Mouse (Mus musculus): ENCODE measurements around the gene Arhgap35. TPM values are rescaled to one million over a fixed set of nuclear protein-coding genes. Genes with fewer than 3 reads are reported as not detected.

Gene Arhgap35
- polyA plus RNA-seq, 1 experiment from 2014 or later = 11.5 TPM

DNA sequence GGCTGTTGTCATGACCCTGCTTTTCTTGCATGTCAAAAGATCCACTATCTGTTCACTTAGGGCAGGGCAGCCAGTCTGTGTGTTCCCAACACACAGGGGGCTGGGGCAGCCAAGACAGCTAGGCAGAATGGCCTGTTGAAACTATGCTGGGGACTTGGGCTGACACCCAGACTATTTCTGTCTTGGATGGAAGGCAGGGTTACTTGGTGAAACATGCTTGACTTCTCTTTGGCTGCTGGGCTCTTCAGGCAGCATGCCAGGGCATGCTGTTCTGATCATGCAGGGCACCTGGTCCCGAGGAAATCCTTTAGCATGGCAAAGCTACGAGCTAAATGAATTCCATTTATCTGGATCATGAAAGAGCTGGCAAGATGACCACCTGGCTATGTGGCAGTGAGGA is 90.5 kb downstream of the Arhgap35 start:
- DNase-seq (ENCODE audit: low spot score) = no peak
- no peaks in the 10 kb centered on the region for H3K4me1 ChIP-seq (replicated peaks; ENCODE audit: control insufficient read depth, insufficient read depth, low read length)
- H3K9ac ChIP-seq (ENCODE audit: low read depth, low read length) = no peak overlapping the region
- no peak overlapping the region for H3K4me3 ChIP-seq (ENCODE audit: low read depth, low read length)
- no peak for ATAC-seq (replicated peaks; ENCODE audit: low FRiP score)
- no peaks in the 10 kb centered on the region for H3K36me3 ChIP-seq (ENCODE audit: control insufficient read depth, insufficient read depth, low read length)
- 79% methylated on average over 2 of the region's 2 CpGs for WGBS
- H3K27ac ChIP-seq (ENCODE audit: low read depth, low read length) = no peak overlapping the region
- no peaks in the 10 kb centered on the region for H3K9me3 ChIP-seq (ENCODE audit: control insufficient read depth, low read length)
- H3K27me3 ChIP-seq (replicated peaks; ENCODE audit: control insufficient read depth, insufficient read depth, low read length) = no peaks in the 10 kb centered on the region
- H3K4me2 ChIP-seq = no peak overlapping the region

DNA sequence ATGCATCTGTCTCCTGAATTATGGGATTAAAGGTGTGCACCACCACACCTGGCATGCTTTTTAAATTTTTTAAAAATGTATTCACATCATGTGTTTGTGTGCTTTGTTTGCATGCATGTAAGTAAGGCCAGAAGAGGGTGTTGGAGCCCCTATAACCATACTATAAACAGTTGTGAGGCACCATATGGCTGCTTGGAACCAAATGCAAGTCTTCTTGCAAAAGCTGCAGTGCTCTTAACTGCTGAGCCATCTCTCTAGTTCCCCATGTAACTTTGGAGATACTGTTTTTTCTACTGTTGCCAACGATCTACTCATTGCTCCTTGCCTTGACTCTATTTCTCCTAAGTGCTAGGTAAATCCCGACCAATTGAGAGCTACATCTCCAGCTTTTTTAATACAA is 95.5 kb downstream of the Arhgap35 start:
- peaks cover 3% of the 10 kb centered on the region; the same call in 1 of the 2 replicates for H3K36me3 ChIP-seq (ENCODE audit: control insufficient read depth, insufficient read depth, low read length)
- ATAC-seq (replicated peaks; ENCODE audit: low FRiP score) (no peak), DNase-seq (ENCODE audit: low spot score) (no peak)
- WGBS = 89% methylated on average over 2 of the region's 2 CpGs
- no peaks in the 10 kb centered on the region for H3K9me3 ChIP-seq (ENCODE audit: control insufficient read depth, low read length)
- no peak overlapping the region for H3K4me2 ChIP-seq
- no peaks in the 10 kb centered on the region for H3K4me1 ChIP-seq (replicated peaks; ENCODE audit: control insufficient read depth, insufficient read depth, low read length)
- H3K27me3 ChIP-seq (replicated peaks; ENCODE audit: control insufficient read depth, insufficient read depth, low read length) = no peaks in the 10 kb centered on the region
- H3K27ac ChIP-seq (ENCODE audit: low read depth, low read length) = no peak overlapping the region
- no peak overlapping the region for H3K9ac ChIP-seq (ENCODE audit: low read depth, low read length)
- no peak overlapping the region for H3K4me3 ChIP-seq (ENCODE audit: low read depth, low read length)

DNA sequence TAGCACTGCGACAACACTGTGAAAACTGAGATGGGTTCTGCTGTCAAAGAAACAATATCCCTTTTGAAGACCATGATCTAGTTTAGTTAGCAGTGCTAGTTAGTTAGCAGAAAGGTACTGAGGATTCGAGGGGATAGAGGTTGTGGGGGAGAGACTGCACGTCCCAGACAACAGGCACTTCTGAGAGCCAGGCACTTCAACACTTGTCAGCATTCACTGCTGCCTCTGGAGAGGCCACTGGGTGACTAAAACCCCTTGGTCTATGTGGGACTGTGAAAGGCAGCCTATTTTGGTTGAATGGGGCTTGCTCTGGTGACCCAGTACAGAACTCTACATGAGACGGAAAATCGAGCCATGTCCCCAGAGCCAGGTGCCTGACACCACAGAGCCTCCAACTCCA is 97.6 kb downstream of the Arhgap35 start:
- no peak overlapping the region for H3K9ac ChIP-seq (ENCODE audit: low read depth, low read length)
- peaks cover 4% of the 10 kb centered on the region; the same call in 1 of the 2 replicates for H3K36me3 ChIP-seq (ENCODE audit: control insufficient read depth, insufficient read depth, low read length)
- H3K27me3 ChIP-seq (replicated peaks; ENCODE audit: control insufficient read depth, insufficient read depth, low read length) = no peaks in the 10 kb centered on the region
- ATAC-seq (replicated peaks; ENCODE audit: low FRiP score) = no peak
- no peak for DNase-seq (ENCODE audit: low spot score)
- WGBS = 88% methylated on average over 5 of the region's 5 CpGs
- no peak overlapping the region for H3K4me3 ChIP-seq (ENCODE audit: low read depth, low read length)
- H3K4me1 ChIP-seq (replicated peaks; ENCODE audit: control insufficient read depth, insufficient read depth, low read length) = no peaks in the 10 kb centered on the region
- H3K4me2 ChIP-seq = no peak overlapping the region
- no peaks in the 10 kb centered on the region for H3K9me3 ChIP-seq (ENCODE audit: control insufficient read depth, low read length)
- H3K27ac ChIP-seq (ENCODE audit: low read depth, low read length) = no peak overlapping the region

GRCm38 (mm10) chr7:16507284-16507683 is 107.5 kb downstream of the Arhgap35 start:
- Histone ChIP-seq H3K4me2 (no peak overlapping the region), H3K9me3 (ENCODE audit: control insufficient read depth, low read length) (no peaks in the 10 kb centered on the region), H3K4me1 (replicated peaks; ENCODE audit: control insufficient read depth, insufficient read depth, low read length) (no peaks in the 10 kb centered on the region), H3K27ac (ENCODE audit: low read depth, low read length) (no peak overlapping the region), H3K27me3 (replicated peaks; ENCODE audit: control insufficient read depth, insufficient read depth, low read length) (no peaks in the 10 kb centered on the region), H3K4me3 (ENCODE audit: low read depth, low read length) (no peak overlapping the region), H3K9ac (ENCODE audit: low read depth, low read length) (no peak overlapping the region), H3K36me3 (ENCODE audit: control insufficient read depth, insufficient read depth, low read length) (peaks cover 21% of the 10 kb centered on the region)
- ATAC-seq (replicated peaks; ENCODE audit: low FRiP score) (0 out of 2 replicates have a peak, but pooled peaks have one; percentile 18), DNase-seq (ENCODE audit: low spot score) (no peak)
- 15% methylated on average over 3 of the region's 3 CpGs for WGBS

DNA sequence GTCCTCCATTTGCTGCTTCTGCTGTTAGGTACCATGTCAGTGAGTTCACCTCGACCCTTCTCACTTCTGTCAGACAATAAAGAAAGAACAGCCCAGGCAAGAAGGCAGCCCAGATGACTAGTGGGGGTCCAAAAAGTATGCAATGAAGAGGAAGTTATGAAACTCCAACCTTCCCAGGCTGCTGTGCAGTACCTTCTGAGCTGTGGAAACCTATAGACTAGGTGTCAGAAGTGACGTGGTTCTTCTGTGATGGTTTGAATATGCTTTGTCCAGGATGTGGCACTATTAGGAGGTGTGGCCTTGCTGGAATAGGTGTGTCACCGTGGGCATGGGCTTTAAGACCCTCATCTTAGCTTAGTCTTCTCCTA is 109.6 kb downstream of the Arhgap35 start:
- no peaks in the 10 kb centered on the region for H3K27me3 ChIP-seq (replicated peaks; ENCODE audit: control insufficient read depth, insufficient read depth, low read length)
- H3K36me3 ChIP-seq (ENCODE audit: control insufficient read depth, insufficient read depth, low read length) = peaks cover 18% of the 10 kb centered on the region
- H3K9ac ChIP-seq (ENCODE audit: low read depth, low read length) = no peak overlapping the region
- H3K4me1 ChIP-seq (replicated peaks; ENCODE audit: control insufficient read depth, insufficient read depth, low read length) = no peaks in the 10 kb centered on the region
- DNase-seq (ENCODE audit: low spot score) (no peak), ATAC-seq (replicated peaks; ENCODE audit: low FRiP score) (no peak)
- no peak overlapping the region for H3K27ac ChIP-seq (ENCODE audit: low read depth, low read length)
- no peak overlapping the region for H3K4me3 ChIP-seq (ENCODE audit: low read depth, low read length)
- H3K4me2 ChIP-seq = no peak overlapping the region
- no peaks in the 10 kb centered on the region for H3K9me3 ChIP-seq (ENCODE audit: control insufficient read depth, low read length)
- WGBS = 81% methylated on average over 3 of the region's 3 CpGs

DNA sequence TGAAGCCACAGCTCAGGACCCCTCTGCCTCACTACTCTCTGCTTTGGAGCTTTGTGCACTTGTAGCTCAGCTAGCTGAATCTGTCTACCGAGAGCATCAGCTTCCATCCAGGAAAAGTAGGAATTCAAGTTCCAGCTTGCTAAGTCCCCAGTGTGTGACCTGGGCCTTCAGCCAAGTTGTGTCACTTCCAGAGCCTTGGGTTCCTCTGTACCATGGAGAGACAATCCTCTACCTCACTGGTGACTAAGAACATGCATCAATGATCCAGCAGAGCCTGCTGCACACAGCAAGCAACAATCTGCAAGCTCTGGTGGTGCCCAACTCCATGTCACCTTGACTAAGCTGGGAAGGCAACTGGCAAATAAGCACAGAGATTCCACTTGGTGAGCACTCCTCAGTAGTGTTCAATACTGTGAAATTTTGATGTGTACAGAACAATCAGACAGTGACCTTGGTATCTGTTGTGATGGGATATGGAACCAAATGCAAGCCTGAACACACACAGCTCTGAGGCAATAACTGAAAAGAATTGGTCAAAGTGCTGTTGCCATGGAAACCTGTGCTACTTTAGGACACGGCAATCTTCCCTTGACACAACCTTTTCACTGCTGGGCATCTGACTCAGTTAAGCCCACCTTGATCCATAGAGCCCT is 110.1 kb downstream of the Arhgap35 start:
- H3K4me2 ChIP-seq = no peak overlapping the region
- peaks cover 18% of the 10 kb centered on the region for H3K36me3 ChIP-seq (ENCODE audit: control insufficient read depth, insufficient read depth, low read length)
- no peaks in the 10 kb centered on the region for H3K27me3 ChIP-seq (replicated peaks; ENCODE audit: control insufficient read depth, insufficient read depth, low read length)
- peak; percentile 41; the same call in 1 of the 2 replicates for ATAC-seq (replicated peaks; ENCODE audit: low FRiP score)
- no peak overlapping the region for H3K27ac ChIP-seq (ENCODE audit: low read depth, low read length)
- no peaks in the 10 kb centered on the region for H3K4me1 ChIP-seq (replicated peaks; ENCODE audit: control insufficient read depth, insufficient read depth, low read length)
- H3K9ac ChIP-seq (ENCODE audit: low read depth, low read length) = no peak overlapping the region
- no peaks in the 10 kb centered on the region for H3K9me3 ChIP-seq (ENCODE audit: control insufficient read depth, low read length)
- H3K4me3 ChIP-seq (ENCODE audit: low read depth, low read length) = no peak overlapping the region
- no peak for DNase-seq (ENCODE audit: low spot score)
- 85% methylated on average over 2 of the region's 2 CpGs for WGBS

DNA sequence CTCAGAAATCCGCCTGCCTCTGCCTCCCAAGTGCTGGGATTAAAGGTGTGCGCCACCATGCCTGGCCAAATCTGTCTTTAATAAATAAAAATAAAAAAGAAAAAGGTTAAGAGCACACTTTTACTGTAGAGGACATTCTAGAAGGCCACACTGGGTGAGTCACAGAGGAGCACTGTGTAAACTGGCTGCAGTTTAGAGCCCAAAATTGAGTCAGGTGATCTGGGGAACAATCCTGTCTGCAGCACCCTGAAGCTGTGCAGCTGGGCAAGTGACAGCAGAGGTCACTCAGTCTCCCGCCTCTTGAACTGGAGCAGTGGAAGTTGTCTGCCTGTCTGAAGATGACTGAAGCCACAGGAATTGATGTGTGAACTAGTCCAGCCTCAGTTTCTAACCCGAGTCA is 113.2 kb downstream of the Arhgap35 start:
- Histone ChIP-seq H3K4me1 (replicated peaks; ENCODE audit: control insufficient read depth, insufficient read depth, low read length) (no peaks in the 10 kb centered on the region), H3K27me3 (replicated peaks; ENCODE audit: control insufficient read depth, insufficient read depth, low read length) (no peaks in the 10 kb centered on the region), H3K4me3 (ENCODE audit: low read depth, low read length) (no peak overlapping the region), H3K36me3 (ENCODE audit: control insufficient read depth, insufficient read depth, low read length) (peaks cover 30% of the 10 kb centered on the region), H3K9me3 (ENCODE audit: control insufficient read depth, low read length) (no peaks in the 10 kb centered on the region), H3K4me2 (no peak overlapping the region), H3K27ac (ENCODE audit: low read depth, low read length) (no peak overlapping the region), H3K9ac (ENCODE audit: low read depth, low read length) (no peak overlapping the region)
- no peak for DNase-seq (ENCODE audit: low spot score)
- 82% methylated on average over 4 of the region's 4 CpGs for WGBS
- ATAC-seq (replicated peaks; ENCODE audit: low FRiP score) = no peak

- Histone ChIP-seq H3K9me3 (ENCODE audit: control insufficient read depth, low read length) (no peaks in the 10 kb centered on the region), H3K4me1 (replicated peaks; ENCODE audit: control insufficient read depth, insufficient read depth, low read length) (no peaks in the 10 kb centered on the region), H3K9ac (ENCODE audit: low read depth, low read length) (no peak overlapping the region), H3K36me3 (ENCODE audit: control insufficient read depth, insufficient read depth, low read length) (peaks cover 19% of the 10 kb centered on the region), H3K4me3 (ENCODE audit: low read depth, low read length) (no peak overlapping the region), H3K27me3 (replicated peaks; ENCODE audit: control insufficient read depth, insufficient read depth, low read length) (no peaks in the 10 kb centered on the region), H3K27ac (ENCODE audit: low read depth, low read length) (no peak overlapping the region), H3K4me2 (no peak overlapping the region)
- ATAC-seq (replicated peaks; ENCODE audit: low FRiP score) = no peak
- DNase-seq (ENCODE audit: low spot score) = no peak
- WGBS = 92% methylated on average over 6 of the region's 6 CpGs
These were observed 115.1 kb downstream of the Arhgap35 start for GRCm38 (mm10) chr7:16499671-16500104.

DNA sequence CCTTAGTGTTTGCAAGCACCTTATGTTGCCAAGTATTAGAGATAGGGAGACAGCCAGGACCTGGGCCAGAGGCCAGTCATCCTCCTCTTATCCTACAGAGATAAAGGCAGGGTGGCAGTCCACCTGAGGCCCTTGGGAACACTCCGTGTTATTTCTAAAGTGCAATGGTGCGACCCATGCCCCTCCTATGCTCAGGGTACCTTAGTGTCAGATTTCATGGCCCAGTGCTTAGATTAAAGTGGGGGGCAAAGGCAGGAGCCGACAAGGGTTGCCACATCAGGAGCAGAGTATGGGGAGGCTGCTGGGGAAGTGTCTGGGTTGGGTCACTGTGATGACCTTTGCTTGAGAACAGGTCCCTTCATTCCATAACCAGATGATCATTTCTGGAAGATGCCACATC is 118.5 kb downstream of the Arhgap35 start:
- DNase-seq (ENCODE audit: low spot score) = no peak
- no peak for ATAC-seq (replicated peaks; ENCODE audit: low FRiP score)
- Histone ChIP-seq H3K9ac (ENCODE audit: low read depth, low read length) (no peak overlapping the region), H3K4me2 (no peak overlapping the region), H3K36me3 (ENCODE audit: control insufficient read depth, insufficient read depth, low read length) (peaks cover 12% of the 10 kb centered on the region), H3K9me3 (ENCODE audit: control insufficient read depth, low read length) (no peaks in the 10 kb centered on the region), H3K4me3 (ENCODE audit: low read depth, low read length) (no peak overlapping the region), H3K27me3 (replicated peaks; ENCODE audit: control insufficient read depth, insufficient read depth, low read length) (no peaks in the 10 kb centered on the region), H3K27ac (ENCODE audit: low read depth, low read length) (no peak overlapping the region), H3K4me1 (replicated peaks; ENCODE audit: control insufficient read depth, insufficient read depth, low read length) (no peaks in the 10 kb centered on the region)
- 81% methylated on average over 3 of the region's 3 CpGs for WGBS
